Mouse (Mus musculus): ENCODE measurements at regions not wholly inside any gene's neighbourhood (a gene's known extent, or its start where the extent isn't known, plus 50 kb on each side); places are given as distances from the start of the nearest gene placed in this dataset.

GRCm38 (mm10) chr8:10906353-10906752 lies 101.9 kb downstream of the Irs2 start:
- DNase-seq (ENCODE audit: low read depth) = no peak

GRCm38 (mm10) chr8:10905761-10906160 lies 102.5 kb downstream of the Irs2 start:
- no peak for DNase-seq (ENCODE audit: low read depth)

- no peak for DNase-seq (ENCODE audit: low read depth)
Measured at GRCm38 (mm10) chr8:10903957-10904356, 104.3 kb downstream of the Irs2 start.

GRCm38 (mm10) chr8:10901954-10902353 lies 106.3 kb downstream of the Irs2 start:
- no peak for DNase-seq (ENCODE audit: low read depth)

- peak; percentile 5 for DNase-seq (ENCODE audit: low read depth)
Measured at GRCm38 (mm10) chr8:10901014-10901413, 107.2 kb downstream of the Irs2 start.

- DNase-seq (ENCODE audit: low read depth) = no peak
Measured at GRCm38 (mm10) chr8:10899581-10900155, 108.6 kb downstream of the Irs2 start.

GRCm38 (mm10) chr8:10898562-10899527 lies 109.4 kb downstream of the Irs2 start:
- no peak for DNase-seq (ENCODE audit: low read depth)

GRCm38 (mm10) chr8:10897573-10897972 lies 110.7 kb downstream of the Irs2 start:
- no peak for DNase-seq (ENCODE audit: low read depth)

GRCm38 (mm10) chr8:10895178-10895577 lies 113.1 kb downstream of the Irs2 start:
- DNase-seq (ENCODE audit: low read depth) = no peak

- no peak for DNase-seq (ENCODE audit: low read depth)
Measured at GRCm38 (mm10) chr8:10894306-10894705, 114.0 kb downstream of the Irs2 start.

- DNase-seq (ENCODE audit: low read depth) = no peak
Measured at GRCm38 (mm10) chr8:10893709-10894108, 114.5 kb downstream of the Irs2 start.

- DNase-seq (ENCODE audit: low read depth) = no peak
Measured at GRCm38 (mm10) chr8:10891906-10892305, 116.4 kb downstream of the Irs2 start.

- DNase-seq (ENCODE audit: low read depth) = no peak
Measured at GRCm38 (mm10) chr8:10891440-10891839, 116.8 kb downstream of the Irs2 start.

- DNase-seq (ENCODE audit: low read depth) = no peak
Measured at GRCm38 (mm10) chr8:10885452-10885851, 122.8 kb downstream of the Irs2 start.

GRCm38 (mm10) chr8:10883418-10883817 lies 124.8 kb downstream of the Irs2 start:
- DNase-seq (ENCODE audit: low read depth) = no peak

GRCm38 (mm10) chr8:10882381-10882780 lies 125.9 kb downstream of the Irs2 start:
- no peak for DNase-seq (ENCODE audit: low read depth)

- no peak for DNase-seq (ENCODE audit: low read depth)
Measured at GRCm38 (mm10) chr8:10879883-10880282, 128.4 kb downstream of the Irs2 start.

GRCm38 (mm10) chr8:10879049-10879847 lies 129.0 kb downstream of the Irs2 start:
- DNase-seq (ENCODE audit: low read depth) = no peak

- DNase-seq (ENCODE audit: low read depth) = no peak
Measured at GRCm38 (mm10) chr8:10878371-10878770, 129.9 kb downstream of the Irs2 start.

- DNase-seq (ENCODE audit: low read depth) = no peak
Measured at GRCm38 (mm10) chr8:10875170-10875569, 133.1 kb downstream of the Irs2 start.

- DNase-seq (ENCODE audit: low read depth) = no peak
Measured at GRCm38 (mm10) chr8:10871451-10871850, 136.8 kb downstream of the Irs2 start.

- no peak for DNase-seq (ENCODE audit: low read depth)
Measured at GRCm38 (mm10) chr8:10870423-10871055, 137.7 kb downstream of the Irs2 start.

Measured in induced T-regulatory cell, adult 2 months (primary cell).